Mouse (Mus musculus) embryonic stem cell, embryonic (primary cell): ENCODE results near the gene Mier3.

Experiments used
- CTCF ChIA-PET, 4 experiments: fragments of 300-600 bp in 2 of 4; fragments of 350-600 bp in 2 of 4; sonication (Branson Sonifier 250); formaldehyde crosslinking; loops; one replicate each; lab custom pipeline; 2022; ENCODE audit warnings: inconsistent platforms in 2 of 4; lab: Charles Lee
- POLR2A ChIA-PET, 4 experiments: fragments of 300-600 bp in 2 of 4; fragments of 350-600 bp in 2 of 4; sonication (Branson Sonifier 250); formaldehyde crosslinking; loops; one replicate each; lab custom pipeline; 2022; ENCODE audit warnings: antibody characterized with exemption in 4 of 4, inconsistent platforms in 1 of 4; lab: Charles Lee

The Mier3 gene

DNA sequence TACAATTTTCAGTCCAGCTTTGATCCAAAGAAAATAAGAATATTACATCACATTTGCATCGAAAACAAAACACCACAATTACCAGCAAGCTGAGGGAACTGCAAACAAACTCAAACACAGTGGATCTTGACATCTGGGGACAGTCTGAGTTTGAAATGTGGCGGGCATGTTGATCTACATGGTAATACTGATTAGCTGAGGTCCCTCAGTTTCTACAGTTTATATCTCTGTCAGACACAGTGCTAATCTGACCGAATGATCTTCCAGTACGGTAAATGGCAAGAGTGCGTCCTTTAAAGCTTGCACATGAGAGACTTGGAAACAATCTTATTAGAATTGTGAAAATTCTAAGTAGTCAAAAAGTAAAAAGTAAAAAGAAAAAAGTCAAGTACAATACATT lies 66.1 kb downstream of the Mier3 start:
- POLR2A ChIA-PET = interaction anchor here in 1 of 4 experiments (1.2 to 1.7 kb wide), 3 partner anchors 20 to 193 kb away, joined by 3 to 9 read pairs (median 4); no protein-coding TSS in a partner anchor
- CTCF ChIA-PET = interaction anchor here in 1 of 4 experiments (0.6 kb wide), 1 partner anchor 192 kb away, joined by 3 read pairs; no protein-coding TSS in a partner anchor

DNA sequence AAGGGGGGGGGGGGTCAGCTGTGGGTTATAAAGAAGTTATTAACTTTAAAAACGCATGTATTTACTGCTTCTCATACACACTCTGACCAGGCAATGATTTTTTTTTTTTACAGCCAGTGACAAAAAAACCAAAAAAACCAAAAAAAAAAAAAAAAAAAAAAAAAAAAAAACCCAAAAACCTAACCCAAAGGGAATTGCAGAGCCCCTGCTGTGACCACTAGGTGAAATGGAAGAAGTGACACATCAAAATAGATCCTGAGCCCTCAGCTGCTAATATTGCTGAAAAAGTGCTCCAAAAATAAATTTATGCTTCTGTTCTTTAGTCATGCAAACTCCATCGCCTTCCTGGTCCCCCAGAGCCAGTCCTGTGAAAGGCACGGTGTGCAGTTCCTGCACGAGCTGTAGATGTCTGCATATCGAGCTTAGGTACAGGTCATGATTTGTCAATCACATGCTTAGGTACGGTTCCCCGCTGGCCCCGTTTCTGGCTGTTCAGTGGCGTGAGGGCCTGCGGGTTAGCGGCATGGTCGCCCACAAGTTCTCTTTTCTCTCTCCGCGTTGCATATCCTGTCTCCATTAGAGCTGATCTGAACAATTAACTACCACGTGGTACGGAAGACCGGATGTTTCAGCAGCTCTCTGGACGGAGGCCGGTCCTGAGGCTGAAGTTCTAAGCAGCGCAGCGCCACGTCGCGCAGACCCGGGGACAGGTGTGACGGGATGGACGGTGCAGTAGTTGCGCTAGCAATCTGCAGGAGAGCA lies 67.7 kb downstream of the Mier3 start:
- ChIA-PET CTCF (interaction anchor here in 3 of 4 experiments (0.6 to 1.5 kb wide), 7 partner anchors 8 to 511 kb away, joined by 3 to 6 read pairs (median 3); no protein-coding TSS in a partner anchor), POLR2A (interaction anchor here in 3 of 4 experiments (0.6 to 2.1 kb wide), 24 partner anchors 11 to 1354 kb away, joined by 3 to 9 read pairs (median 4); partner anchors contain the start of genes Gpbp1 (in 2 of the 3), Map3k1 (in 1 of the 3) and Plk2 (in 1 of the 3))

DNA sequence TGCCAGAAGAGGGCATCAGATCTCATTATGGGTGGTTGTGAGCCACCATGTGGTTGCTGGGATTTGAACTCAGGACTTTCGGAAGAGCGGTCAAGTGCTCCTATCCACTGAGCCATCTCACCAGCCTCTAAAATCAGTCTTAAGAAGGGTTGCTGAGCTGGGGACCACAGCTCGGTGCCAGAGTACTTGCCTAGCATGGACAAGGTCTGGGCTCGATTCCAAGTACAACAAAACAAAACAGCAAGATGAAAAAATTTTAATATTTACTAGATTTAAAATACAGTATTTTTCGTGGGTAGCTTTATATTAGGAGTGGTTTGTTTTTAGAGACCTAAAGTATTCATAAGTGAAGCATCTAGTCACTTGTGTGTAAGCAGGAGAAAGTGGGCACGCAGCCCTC lies 72.5 kb downstream of the Mier3 start:
- ChIA-PET POLR2A (no interaction called here), CTCF (no interaction called here)

DNA sequence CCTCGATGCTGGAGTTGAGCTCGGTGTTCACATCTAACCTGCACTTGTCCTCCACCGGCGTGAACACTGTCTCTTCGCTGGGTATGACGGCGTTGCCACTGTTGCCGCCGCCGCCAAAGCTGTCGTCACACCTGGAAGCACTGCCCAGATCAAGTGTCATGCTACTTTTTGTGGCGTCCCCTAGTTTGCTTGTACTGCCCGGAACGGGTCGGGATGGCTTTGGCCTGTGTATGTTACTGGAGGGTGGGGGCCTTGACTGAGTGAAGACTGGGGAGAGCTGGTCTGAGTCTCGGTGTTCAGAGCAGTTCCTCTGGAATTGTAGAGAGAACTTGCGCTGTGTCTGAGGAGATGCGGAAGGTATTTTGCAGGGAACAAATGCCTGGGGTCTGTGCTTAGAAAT lies 74.6 kb downstream of the Mier3 start:
- ChIA-PET CTCF (interaction anchor here in 2 of 4 experiments (0.6 to 1.4 kb wide), 3 partner anchors 16 to 504 kb away, joined by 3 to 4 read pairs (median 4); no protein-coding TSS in a partner anchor), POLR2A (interaction anchor here in 2 of 4 experiments (0.6 to 1.1 kb wide), 5 partner anchors 14 to 453 kb away, joined by 3 to 4 read pairs (median 3); no protein-coding TSS in a partner anchor)

DNA sequence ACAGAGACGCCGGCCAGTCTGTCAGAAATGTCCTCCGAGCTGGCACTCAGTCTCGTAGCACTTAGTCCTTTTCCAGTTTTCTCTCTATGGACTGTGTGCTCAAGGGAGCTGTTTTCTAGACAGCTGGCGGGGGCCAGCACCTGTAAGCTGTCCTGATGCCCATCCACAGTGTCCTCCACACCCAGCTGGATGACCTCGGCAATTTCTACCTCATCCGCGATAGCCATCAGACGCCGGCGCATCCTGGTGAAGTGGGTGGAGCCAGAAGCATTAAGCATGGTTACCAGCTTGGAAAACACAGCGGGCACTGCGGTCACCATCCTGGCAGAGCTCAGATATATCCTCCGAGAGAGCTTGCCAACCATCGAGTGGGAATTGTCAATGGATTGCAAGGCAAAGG lies 75.2 kb downstream of the Mier3 start:
- ChIA-PET CTCF (interaction anchor here in 3 of 4 experiments (0.6 to 1.4 kb wide), 4 partner anchors 8 to 503 kb away, joined by 3 to 6 read pairs (median 4); no protein-coding TSS in a partner anchor), POLR2A (interaction anchor here in 2 of 4 experiments (0.6 to 1.4 kb wide), 6 partner anchors 13 to 452 kb away, joined by 3 to 4 read pairs (median 3); partner anchors contain the start of gene Gpbp1 (in 1 of the 2))

DNA sequence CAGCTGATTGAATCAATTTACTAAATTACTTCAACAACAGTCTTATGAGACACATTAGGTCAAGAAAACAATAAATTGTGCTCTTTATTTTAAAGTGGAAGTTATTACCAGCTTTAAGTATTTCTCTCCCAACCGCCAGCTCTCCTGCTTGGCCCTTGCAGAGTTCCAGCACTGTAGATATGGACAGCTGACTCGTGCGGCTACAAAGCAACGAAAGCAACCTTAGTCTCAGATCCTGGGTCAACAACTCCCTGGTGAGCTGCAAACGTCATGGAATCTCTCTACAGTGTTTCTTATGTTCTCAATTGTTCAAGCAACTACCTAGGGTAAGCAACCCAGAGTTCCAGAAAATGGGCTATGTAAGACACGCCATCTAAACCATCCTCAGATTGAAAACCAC lies 76.2 kb downstream of the Mier3 start:
- ChIA-PET POLR2A (interaction anchor here in 2 of 4 experiments (0.6 to 1.4 kb wide), 5 partner anchors 11 to 267 kb away, joined by 3 to 4 read pairs (median 3); partner anchors contain the start of gene Gpbp1 (in 1 of the 2)), CTCF (interaction anchor here in 2 of 4 experiments (0.5 to 1.0 kb wide), 2 partner anchors 9 to 14 kb away, joined by 6 to 7 read pairs; no protein-coding TSS in a partner anchor)

DNA sequence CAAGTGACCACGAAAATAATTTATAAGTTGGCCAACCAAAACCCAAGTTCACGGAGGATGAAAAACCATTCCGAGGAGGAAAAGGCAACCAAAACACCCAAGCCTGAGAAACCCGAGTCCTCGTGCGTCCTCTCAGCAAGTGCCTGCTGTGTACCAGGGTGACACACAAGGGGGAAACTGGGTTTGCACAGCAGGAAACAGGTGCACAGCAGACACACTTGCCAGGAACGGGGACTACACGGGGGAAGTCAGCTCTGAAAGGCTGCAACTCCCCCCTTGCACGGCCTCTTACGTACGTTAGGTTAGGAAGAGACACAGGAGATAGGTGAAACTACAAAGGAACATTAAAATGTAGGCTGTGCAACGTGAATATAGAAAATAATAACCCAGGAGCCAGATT lies 81.7 kb downstream of the Mier3 start:
- POLR2A ChIA-PET = interaction anchor here in 1 of 4 experiments (0.7 to 1.1 kb wide), 2 partner anchors 12 to 46 kb away, joined by 3 read pairs; partner anchors contain the start of gene Map3k1
- CTCF ChIA-PET = interaction anchor here in 1 of 4 experiments (0.6 kb wide), 1 partner anchor 9 kb away, joined by 9 read pairs; no protein-coding TSS in a partner anchor
